Mouse (Mus musculus) forebrain, embryonic 10.5 days (tissue): ENCODE results near the gene Tpsb2. TPM values are rescaled to one million over a fixed set of nuclear protein-coding genes. Genes with fewer than 3 reads are reported as not detected.

Source experiments
- DNase-seq: peaks from one replicate; pipeline ENCODE4 v3.0.0-alpha.2; 2017; ENCODE audit warnings: low spot score; ENCODE audit errors: extremely low spot score
- H3K27ac ChIP-seq: fragments of 300-500 bp; sonication (generic); 2 replicates; pipeline ENCODE4 v1.5.1; 2016; ENCODE audit warnings: mild to moderate bottlenecking
- H3K27me3 ChIP-seq: fragments of 300-500 bp; sonication (generic); 2 replicates; pipeline ENCODE4 v1.6.1; 2016; ENCODE audit warnings: mild to moderate bottlenecking; ENCODE audit not compliant: poor library complexity, severe bottlenecking
- H3K36me3 ChIP-seq: fragments of 300-500 bp; sonication (generic); replicated peaks from 2 replicates; pipeline ENCODE4 v1.6.1; 2016; ENCODE audit warnings: mild to moderate bottlenecking, moderate library complexity
- H3K4me1 ChIP-seq: fragments of 300-500 bp; sonication (generic); 2 replicates; pipeline ENCODE4 v1.6.1; 2016
- H3K4me3 ChIP-seq: fragments of 300-500 bp; sonication (generic); 2 replicates; pipeline ENCODE4 v1.5.1; 2016; ENCODE audit warnings: mild to moderate bottlenecking, moderate library complexity
- H3K9me3 ChIP-seq: fragments of 300-500 bp; sonication (generic); 2 replicates; pipeline ENCODE4 v1.6.1; 2016; ENCODE audit warnings: mild to moderate bottlenecking, moderate library complexity
- WGBS: fragments of 180-500 bp; shearing (Covaris S2); methylation state at CpG from one replicate; pipeline ENCODE4 v1.1.7; 2016; 5-methylcytosine and 5-hydroxymethylcytosine counted together
- polyA plus RNA-seq: library from polyadenylated mRNA; unstranded; fragments of >200 nt; fragmentation: Nextera tagmentation; extraction: Ambion mirVana; gene quantifications from 2 replicates; pipeline ENCODE4 v1.2.1, GENCODE M21; 2016

Tpsb2 gene
- polyA plus RNA-seq, 1 experiment from 2014 or later, result not detected

DNA sequence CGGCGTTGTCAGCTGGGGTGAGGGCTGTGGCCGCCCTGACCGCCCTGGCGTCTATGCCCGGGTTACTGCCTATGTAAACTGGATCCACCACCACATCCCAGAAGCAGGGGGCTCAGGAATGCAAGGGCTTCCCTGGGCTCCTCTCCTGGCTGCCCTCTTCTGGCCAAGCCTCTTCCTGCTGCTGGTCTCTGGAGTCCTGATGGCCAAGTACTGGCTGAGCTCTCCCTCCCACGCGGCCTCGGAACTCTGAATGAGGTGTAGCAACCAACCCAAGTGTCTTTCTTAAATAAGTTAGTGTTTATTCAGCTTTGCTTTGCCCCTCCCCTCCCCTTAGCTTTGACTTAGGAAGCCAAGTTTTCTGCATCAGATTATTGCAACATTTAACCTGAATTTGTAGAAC is 7.9 kb downstream of the Tpsb2 start:
- DNase-seq, result peak; percentile 31
- H3K36me3 ChIP-seq, result no peaks in the 10 kb centered on the region; the same call in 1 of the 2 replicates

GRCm38 (mm10) chr17:25394526-25394925 is 28.4 kb downstream of the Tpsb2 start:
- H3K27ac ChIP-seq, result no peak overlapping the region
- no peak overlapping the region for H3K4me3 ChIP-seq
- H3K36me3 ChIP-seq, result peaks cover 9% of the 10 kb centered on the region
- H3K27me3 ChIP-seq, result peaks cover 42% of the 10 kb centered on the region
- no peak for DNase-seq
- no peaks in the 10 kb centered on the region for H3K9me3 ChIP-seq
- 88% methylated on average over 4 of the region's 4 CpGs for WGBS
- peaks cover 19% of the 10 kb centered on the region for H3K4me1 ChIP-seq

More for the DNA sequence above, 7.9 kb downstream of the Tpsb2 start:
- Histone ChIP-seq H3K4me3 (no peak overlapping the region), H3K27me3 (no peaks in the 10 kb centered on the region), H3K4me1 (peaks cover 7% of the 10 kb centered on the region), H3K9me3 (no peaks in the 10 kb centered on the region), H3K27ac (no peak overlapping the region)
- WGBS, result 50% methylated on average over 9 of the region's 9 CpGs

GRCm38 (mm10) chr17:25397804-25398519 is 31.9 kb downstream of the Tpsb2 start:
- no peak overlapping the region for H3K27ac ChIP-seq
- peaks cover 77% of the 10 kb centered on the region for H3K27me3 ChIP-seq
- H3K4me1 ChIP-seq, result peaks cover 43% of the 10 kb centered on the region
- 32% methylated on average over 14 of the region's 14 CpGs for WGBS
- peak; percentile 84 for DNase-seq
- H3K9me3 ChIP-seq, result no peaks in the 10 kb centered on the region
- H3K4me3 ChIP-seq, result no peak overlapping the region
- 0 out of 2 replicates have a peak, but pooled peaks cover 3% of the 10 kb centered on the region for H3K36me3 ChIP-seq

GRCm38 (mm10) chr17:25398520-25398838 is 32.4 kb downstream of the Tpsb2 start:
- Histone ChIP-seq H3K4me1 (peaks cover 47% of the 10 kb centered on the region), H3K4me3 (no peak overlapping the region), H3K9me3 (no peaks in the 10 kb centered on the region), H3K36me3 (0 out of 2 replicates have a peak, but pooled peaks cover 3% of the 10 kb centered on the region), H3K27ac (no peak overlapping the region), H3K27me3 (peaks cover 82% of the 10 kb centered on the region)
- WGBS, result 29% methylated on average over 13 of the region's 13 CpGs
- no peak for DNase-seq

DNA sequence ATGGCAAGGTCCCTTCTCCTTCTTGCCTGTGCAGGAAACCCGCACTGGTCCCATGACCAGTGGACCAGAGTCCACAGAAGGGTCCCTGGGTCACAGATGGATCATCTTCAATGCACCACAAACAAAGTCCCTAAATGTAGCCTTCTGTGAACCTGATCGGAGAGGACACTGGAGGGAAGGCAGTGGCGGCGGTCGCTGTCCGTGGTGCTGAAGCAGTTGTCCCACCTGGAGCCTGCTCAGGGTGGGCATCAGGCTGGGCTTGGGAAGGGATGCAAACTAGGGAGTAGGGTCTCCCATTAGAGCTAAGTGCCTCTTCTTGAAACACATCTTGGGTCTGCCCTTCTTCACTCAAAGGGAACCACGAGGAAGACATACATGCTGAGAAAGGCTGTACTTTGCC is 34.3 kb downstream of the Tpsb2 start:
- no peaks in the 10 kb centered on the region for H3K9me3 ChIP-seq
- 8% methylated on average over 7 of the region's 7 CpGs for WGBS
- no peaks in the 10 kb centered on the region for H3K36me3 ChIP-seq
- no peak overlapping the region for H3K27ac ChIP-seq
- peaks cover 99% of the 10 kb centered on the region for H3K27me3 ChIP-seq
- peak; percentile 72 for DNase-seq
- no peak overlapping the region for H3K4me3 ChIP-seq
- H3K4me1 ChIP-seq, result peaks cover 66% of the 10 kb centered on the region

- whole genome bisulfite sequencing, result 14% methylated on average over 4 of the region's 4 CpGs
- Histone ChIP-seq H3K27ac (no peak overlapping the region), H3K27me3 (peaks cover 98% of the 10 kb centered on the region), H3K4me1 (peaks cover 77% of the 10 kb centered on the region), H3K36me3 (no peaks in the 10 kb centered on the region), H3K9me3 (no peaks in the 10 kb centered on the region), H3K4me3 (no peak overlapping the region)
- DNase-seq, result no peak
These were observed 35.4 kb downstream of the Tpsb2 start for GRCm38 (mm10) chr17:25401491-25401890.

GRCm38 (mm10) chr17:25402224-25402623 is 36.1 kb downstream of the Tpsb2 start:
- no peak for DNase-seq
- peaks cover 84% of the 10 kb centered on the region for H3K4me1 ChIP-seq
- no peaks in the 10 kb centered on the region for H3K9me3 ChIP-seq
- peaks cover 98% of the 10 kb centered on the region for H3K27me3 ChIP-seq
- no peak overlapping the region for H3K4me3 ChIP-seq
- H3K36me3 ChIP-seq, result no peaks in the 10 kb centered on the region
- no peak overlapping the region for H3K27ac ChIP-seq
- WGBS, result 81% methylated on average over 13 of the region's 13 CpGs

DNA sequence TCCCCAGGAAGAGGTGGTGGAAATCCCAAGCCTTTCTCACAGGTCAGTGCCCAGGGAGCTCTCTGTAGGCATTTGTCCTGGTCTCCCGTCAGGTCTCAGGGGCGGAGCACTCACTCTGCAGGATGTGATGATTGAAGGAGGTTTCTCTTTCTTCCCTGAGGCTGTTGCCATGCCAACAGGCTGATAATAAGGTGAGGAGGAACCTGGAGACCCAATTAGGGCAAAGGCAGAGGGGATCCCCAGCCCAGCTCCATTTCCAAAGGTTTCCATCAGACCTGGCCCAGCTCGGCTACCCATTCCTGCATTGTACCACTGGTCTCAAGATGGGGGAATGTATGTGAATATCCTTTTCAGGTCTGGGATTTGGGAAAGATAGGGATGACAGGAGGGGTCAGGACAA is 38.1 kb downstream of the Tpsb2 start:
- peak overlapping the region; percentile 20; the same call in 1 of the 2 replicates for H3K4me3 ChIP-seq
- H3K36me3 ChIP-seq, result no peaks in the 10 kb centered on the region
- no peak for DNase-seq
- peaks cover 98% of the 10 kb centered on the region for H3K27me3 ChIP-seq
- no peaks in the 10 kb centered on the region for H3K9me3 ChIP-seq
- peaks cover 76% of the 10 kb centered on the region for H3K4me1 ChIP-seq
- WGBS, result 13% methylated on average over 3 of the region's 3 CpGs
- no peak overlapping the region for H3K27ac ChIP-seq

DNA sequence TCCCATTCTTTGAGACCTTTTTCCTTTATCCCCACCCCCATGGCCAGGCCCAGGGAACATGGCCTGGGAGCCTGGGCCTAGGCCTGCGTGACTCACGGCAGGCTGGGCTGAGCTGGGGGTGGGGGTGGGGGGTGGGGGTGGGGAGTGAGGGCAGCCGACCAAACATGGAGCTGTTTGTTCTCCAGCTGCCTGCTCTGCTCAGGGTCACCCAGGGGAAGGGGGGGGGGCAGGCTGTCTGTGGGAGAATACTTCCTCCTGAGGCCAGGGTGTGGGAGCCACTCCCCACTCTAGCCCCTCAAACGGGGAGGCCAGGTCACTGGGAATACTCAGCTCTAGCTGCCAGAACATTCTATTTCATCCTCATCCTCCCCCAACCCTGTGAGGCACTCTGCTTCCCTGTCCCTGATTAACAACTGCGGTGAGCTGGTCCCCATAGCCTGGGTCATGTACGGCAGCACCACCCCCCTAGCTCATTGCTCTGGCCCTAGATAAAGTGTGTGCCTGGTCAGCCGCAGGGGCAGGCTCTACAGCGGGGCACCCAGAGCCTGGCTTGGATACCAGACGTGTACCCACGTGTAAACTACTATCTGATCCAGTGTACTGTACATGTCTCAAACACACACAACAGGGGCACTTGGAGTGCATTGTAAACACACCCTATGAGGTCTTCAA is 39.3 kb downstream of the Tpsb2 start:
- Histone ChIP-seq H3K4me1 (peaks cover 76% of the 10 kb centered on the region), H3K9me3 (no peaks in the 10 kb centered on the region), H3K27me3 (peaks cover 98% of the 10 kb centered on the region), H3K27ac (peak overlapping the region; percentile 67), H3K4me3 (0 out of 2 replicates have a peak overlapping the region, but pooled peaks have one; percentile 20), H3K36me3 (no peaks in the 10 kb centered on the region)
- no peak for DNase-seq
- 13% methylated on average over 10 of the region's 10 CpGs for WGBS

GRCm38 (mm10) chr17:25406011-25406441 is 39.9 kb downstream of the Tpsb2 start:
- Histone ChIP-seq H3K36me3 (no peaks in the 10 kb centered on the region), H3K9me3 (no peaks in the 10 kb centered on the region), H3K27ac (peak overlapping the region; percentile 67), H3K4me3 (no peak overlapping the region), H3K27me3 (peaks cover 98% of the 10 kb centered on the region), H3K4me1 (peaks cover 83% of the 10 kb centered on the region)
- DNase-seq, result no peak
- WGBS, result 9% methylated on average over 6 of the region's 6 CpGs

- Histone ChIP-seq H3K36me3 (no peaks in the 10 kb centered on the region), H3K27me3 (peaks cover 98% of the 10 kb centered on the region), H3K9me3 (no peaks in the 10 kb centered on the region), H3K4me1 (peaks cover 75% of the 10 kb centered on the region), H3K27ac (no peak overlapping the region), H3K4me3 (no peak overlapping the region)
- 70% methylated on average over 4 of the region's 4 CpGs for WGBS
- no peak for DNase-seq
These were observed 41.2 kb downstream of the Tpsb2 start for GRCm38 (mm10) chr17:25407352-25407751.

- peaks cover 90% of the 10 kb centered on the region for H3K27me3 ChIP-seq
- H3K36me3 ChIP-seq, result no peaks in the 10 kb centered on the region
- no peak overlapping the region for H3K27ac ChIP-seq
- H3K9me3 ChIP-seq, result no peaks in the 10 kb centered on the region
- H3K4me1 ChIP-seq, result peaks cover 69% of the 10 kb centered on the region
- no peak for DNase-seq
- no peak overlapping the region for H3K4me3 ChIP-seq
- WGBS, result 87% methylated on average over 7 of the region's 7 CpGs
These were observed 42.3 kb downstream of the Tpsb2 start for GRCm38 (mm10) chr17:25408302-25408999.

- Histone ChIP-seq H3K36me3 (no peaks in the 10 kb centered on the region), H3K4me1 (peaks cover 68% of the 10 kb centered on the region), H3K27ac (no peak overlapping the region), H3K4me3 (no peak overlapping the region), H3K9me3 (no peaks in the 10 kb centered on the region), H3K27me3 (peaks cover 87% of the 10 kb centered on the region)
- 65% methylated on average over 7 of the region's 7 CpGs for WGBS
- no peak for DNase-seq
These were observed 43.5 kb downstream of the Tpsb2 start for GRCm38 (mm10) chr17:25409621-25410020.
